Mouse (Mus musculus) liver, adult 2 months (tissue): ENCODE results near the gene Unc5b.

Experiments used
- CTCF ChIP-seq: fragments of 200-500 bp; IDR thresholded peaks from 2 replicates; pipeline ENCODE4 v1.5.1; 2011; ENCODE audit warnings: low read depth, low read length, control low read depth
- POLR2A ChIP-seq: fragments of 200-500 bp; IDR thresholded peaks from 2 replicates; pipeline ENCODE4 v1.6.1; 2011; ENCODE audit warnings: low read length, control low read depth; ENCODE audit not compliant: insufficient read depth; ENCODE audit errors: extremely low read depth

GRCm38 (mm10) chr10:60804865-60805264 is 26.5 kb downstream of the Unc5b start:
- TF ChIP-seq CTCF (no peak), POLR2A (no peak)
